Mouse (Mus musculus): Measurements from ENCODE around the gene Thbs4.

Thbs4 gene

GRCm38 (mm10) chr13:92712619-92713018 lies 82.0 kb downstream of the Thbs4 start:
- no peak for DNase-seq (ENCODE audit: low read depth)

GRCm38 (mm10) chr13:92711821-92712220 lies 82.8 kb downstream of the Thbs4 start:
- no peak for DNase-seq (ENCODE audit: low read depth)

- DNase-seq (ENCODE audit: low read depth), result no peak
These were observed 84.3 kb downstream of the Thbs4 start for GRCm38 (mm10) chr13:92710361-92710760.

- no peak for DNase-seq (ENCODE audit: low read depth)
These were observed 85.1 kb downstream of the Thbs4 start for GRCm38 (mm10) chr13:92709535-92709934.

DNA sequence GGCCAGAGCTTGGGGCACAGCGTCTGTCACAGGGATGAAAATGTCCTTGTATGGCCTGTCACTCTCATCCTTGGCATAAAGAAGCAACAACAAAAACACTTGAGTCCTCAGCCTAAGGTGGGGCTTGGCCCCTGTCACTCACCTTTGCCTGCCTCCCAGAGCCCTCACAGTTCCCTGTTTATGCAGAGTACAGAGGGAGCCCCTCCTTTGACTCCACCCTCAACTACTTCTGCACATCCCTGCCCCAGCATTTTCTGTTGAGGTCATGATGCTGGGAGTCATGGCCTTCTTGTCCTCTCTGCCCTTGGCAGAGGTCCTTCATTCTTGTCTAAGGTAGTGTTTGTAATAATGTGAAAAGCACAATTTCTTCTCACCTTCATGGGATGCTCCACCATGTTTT lies 86.2 kb downstream of the Thbs4 start:
- DNase-seq (ENCODE audit: low read depth), result no peak

DNA sequence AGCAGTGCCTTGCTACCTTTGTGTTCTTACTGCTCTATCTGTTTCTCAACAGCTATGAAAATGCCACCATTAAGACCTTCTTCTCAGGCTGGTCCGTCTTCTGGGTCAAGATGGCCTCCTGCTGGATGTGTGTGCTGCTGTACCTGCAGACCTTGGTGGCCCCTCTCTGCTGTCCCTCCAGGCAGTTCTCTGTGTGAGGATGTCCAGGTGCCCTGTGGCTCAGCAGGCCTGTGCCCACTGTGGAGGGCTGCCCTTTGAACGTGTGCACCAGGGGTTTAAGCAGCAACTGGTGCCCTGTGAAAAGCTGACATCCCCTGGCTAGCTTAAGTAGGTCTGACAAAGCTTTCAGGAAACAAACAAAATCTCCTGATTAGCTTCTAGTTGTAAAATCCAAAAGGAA lies 86.7 kb downstream of the Thbs4 start:
- DNase-seq (ENCODE audit: low read depth), result no peak

GRCm38 (mm10) chr13:92706342-92707061 lies 88.1 kb downstream of the Thbs4 start:
- DNase-seq (ENCODE audit: low read depth), result no peak

GRCm38 (mm10) chr13:92705016-92705535 lies 89.5 kb downstream of the Thbs4 start:
- no peak for DNase-seq (ENCODE audit: low read depth)

DNA sequence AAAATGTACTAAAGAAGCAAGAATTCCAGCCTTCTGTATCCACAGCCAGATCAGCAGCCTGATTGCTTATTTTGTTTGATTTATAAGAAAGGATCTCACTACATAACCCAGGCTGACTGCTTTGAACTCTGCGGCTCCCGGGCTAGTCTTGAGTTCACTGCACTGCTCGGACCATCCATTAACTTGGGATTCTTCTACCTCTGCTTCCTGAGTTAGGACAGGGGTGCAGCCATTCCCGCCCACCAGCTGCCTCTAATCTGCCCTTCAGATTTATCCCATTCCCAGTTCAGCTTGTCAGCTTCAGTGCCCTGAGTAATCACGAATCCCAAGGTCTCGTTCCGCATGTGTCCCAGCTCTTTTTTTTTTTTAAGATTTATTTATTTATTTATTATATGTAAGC lies 90.4 kb downstream of the Thbs4 start:
- DNase-seq (ENCODE audit: low read depth), result no peak

GRCm38 (mm10) chr13:92703241-92704027 lies 91.2 kb downstream of the Thbs4 start:
- DNase-seq (ENCODE audit: low read depth), result peak; percentile 8

DNA sequence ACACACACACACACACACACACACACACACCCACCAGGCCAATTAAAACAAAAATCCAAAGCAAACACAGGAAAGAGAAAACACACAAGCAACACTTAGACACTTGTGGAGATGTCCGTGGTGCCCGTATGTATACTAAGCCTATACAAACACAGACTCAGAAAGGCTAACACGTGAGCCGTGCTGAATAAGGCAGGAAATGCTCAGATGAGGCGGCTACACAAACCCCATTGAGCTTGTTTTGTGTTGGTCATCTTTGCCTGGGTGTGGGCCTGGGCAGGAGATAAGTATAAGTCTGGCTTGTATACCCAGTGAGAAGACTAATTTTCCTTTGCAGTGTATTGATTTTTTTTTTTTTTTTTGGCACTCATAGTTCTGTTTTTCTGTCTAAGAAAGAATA lies 92.6 kb downstream of the Thbs4 start:
- DNase-seq (ENCODE audit: low read depth), result no peak

Data from naive thymus-derived CD4-positive, alpha-beta T cell, adult 2 months (primary cell).